Mouse (Mus musculus) embryo, embryonic 10.5 days (tissue): ENCODE data around the gene Shank2.

Source experiments
- DNase-seq: peaks from one replicate; pipeline ENCODE4 v3.0.0-alpha.2; 2015; ENCODE audit warnings: low spot score

Shank2 gene

GRCm38 (mm10) chr7:144030796-144031195, 29.1 kb downstream of the Shank2 start:
- no peak for DNase-seq

GRCm38 (mm10) chr7:144031611-144032010, 29.9 kb downstream of the Shank2 start:
- no peak for DNase-seq

- no peak for DNase-seq
These were observed 35.8 kb downstream of the Shank2 start for GRCm38 (mm10) chr7:144037541-144037940.

- no peak for DNase-seq
These were observed 36.4 kb downstream of the Shank2 start for GRCm38 (mm10) chr7:144037966-144038669.

GRCm38 (mm10) chr7:144038741-144039140, 37.0 kb downstream of the Shank2 start:
- DNase-seq, result no peak

GRCm38 (mm10) chr7:144040328-144040727, 38.6 kb downstream of the Shank2 start:
- no peak for DNase-seq

- peak; percentile 76 for DNase-seq
These were observed 50.3 kb downstream of the Shank2 start for GRCm38 (mm10) chr7:144052076-144052475.

- DNase-seq, result no peak
These were observed 53.5 kb downstream of the Shank2 start for GRCm38 (mm10) chr7:144055188-144055587.

GRCm38 (mm10) chr7:144055702-144056531, 54.2 kb downstream of the Shank2 start:
- DNase-seq, result peak; percentile 72

- no peak for DNase-seq
These were observed 68.6 kb downstream of the Shank2 start for GRCm38 (mm10) chr7:144070162-144070949.

- peak; percentile 64 for DNase-seq
These were observed 70.5 kb downstream of the Shank2 start for GRCm38 (mm10) chr7:144072219-144072618.

GRCm38 (mm10) chr7:144072856-144073255, 71.1 kb downstream of the Shank2 start:
- DNase-seq, result no peak

- DNase-seq, result peak; percentile 82
These were observed 73.0 kb downstream of the Shank2 start for GRCm38 (mm10) chr7:144074718-144075117.

GRCm38 (mm10) chr7:144078661-144079060, 76.9 kb downstream of the Shank2 start:
- DNase-seq, result peak; percentile 65

GRCm38 (mm10) chr7:144079861-144080260, 78.1 kb downstream of the Shank2 start:
- DNase-seq, result no peak

GRCm38 (mm10) chr7:144081448-144081847, 79.7 kb downstream of the Shank2 start:
- peak; percentile 47 for DNase-seq

GRCm38 (mm10) chr7:144081963-144082362, 80.2 kb downstream of the Shank2 start:
- DNase-seq, result no peak

GRCm38 (mm10) chr7:144087277-144087676, 85.5 kb downstream of the Shank2 start:
- no peak for DNase-seq

GRCm38 (mm10) chr7:144094132-144094531, 92.4 kb downstream of the Shank2 start:
- DNase-seq, result no peak

- DNase-seq, result peak; percentile 54
These were observed 95.6 kb downstream of the Shank2 start for GRCm38 (mm10) chr7:144097314-144097713.

GRCm38 (mm10) chr7:144102222-144102980, 100.7 kb downstream of the Shank2 start:
- DNase-seq, result peak; percentile 36

- DNase-seq, result no peak
These were observed 104.2 kb downstream of the Shank2 start for GRCm38 (mm10) chr7:144105952-144106351.
